Mouse (Mus musculus) forebrain, embryonic 13.5 days (tissue): ENCODE data around the gene Ska3. TPM values are rescaled to one million over a fixed set of nuclear protein-coding genes. Genes with fewer than 3 reads are reported as not detected.
A peak's percentile ranks its signal among the peaks of the same experiment; 100 is the strongest.

ENCODE experiments used
- ATAC-seq: fragments of 200-750 bp; cut with Nextera tagmentation; 2 replicates; pipeline ENCODE4 v1.8.0; 2017
- H3K27ac ChIP-seq: fragments of 300-500 bp; sonication (generic); 2 replicates; pipeline ENCODE4 v1.5.1; 2015; ENCODE audit warnings: inconsistent platforms, mild to moderate bottlenecking, moderate library complexity
- H3K27me3 ChIP-seq: fragments of 300-500 bp; sonication (generic); 2 replicates; pipeline ENCODE4 v1.6.1; 2015; ENCODE audit warnings: mild to moderate bottlenecking, inconsistent platforms
- H3K36me3 ChIP-seq: fragments of 300-500 bp; sonication (generic); 2 replicates; pipeline ENCODE4 v1.6.1; 2015; ENCODE audit warnings: mild to moderate bottlenecking, inconsistent platforms; ENCODE audit not compliant: poor library complexity, severe bottlenecking
- H3K4me1 ChIP-seq: fragments of 300-500 bp; sonication (generic); 2 replicates; pipeline ENCODE4 v1.6.1; 2015; ENCODE audit warnings: inconsistent platforms
- H3K4me2 ChIP-seq: fragments of 300-500 bp; sonication (generic); 2 replicates; pipeline ENCODE4 v1.6.1; 2015; ENCODE audit warnings: inconsistent platforms, mild to moderate bottlenecking, moderate library complexity
- H3K4me3 ChIP-seq: fragments of 300-500 bp; sonication (generic); 2 replicates; pipeline ENCODE4 v1.5.1; 2015; ENCODE audit warnings: mild to moderate bottlenecking, inconsistent platforms
- H3K9ac ChIP-seq: fragments of 300-500 bp; sonication (generic); 2 replicates; pipeline ENCODE4 v1.6.1; 2015; ENCODE audit warnings: mild to moderate bottlenecking, inconsistent platforms
- H3K9me3 ChIP-seq: fragments of 300-500 bp; sonication (generic); replicated peaks from 2 replicates; pipeline ENCODE4 v1.6.1; 2016; ENCODE audit warnings: inconsistent platforms
- WGBS: fragments of 180-500 bp; shearing (Covaris S2); methylation state at CpG from one replicate; pipeline ENCODE4 v1.1.7; 2015; 5-methylcytosine and 5-hydroxymethylcytosine counted together
- microRNA-seq: library from miRNA; unstranded; fragments of <30 nt; microRNA quantifications from one replicate; pipeline ENCODE4, GENCODE M21; 2016
- polyA plus RNA-seq: library from polyadenylated mRNA; unstranded; fragments of >200 nt; fragmentation: Nextera tagmentation; extraction: Ambion mirVana; gene quantifications from 2 replicates; pipeline ENCODE4 v1.2.1, GENCODE M21; 2015

The Ska3 gene
- polyA plus RNA-seq, 1 experiment from 2014 or later, result 34.8 TPM

DNA sequence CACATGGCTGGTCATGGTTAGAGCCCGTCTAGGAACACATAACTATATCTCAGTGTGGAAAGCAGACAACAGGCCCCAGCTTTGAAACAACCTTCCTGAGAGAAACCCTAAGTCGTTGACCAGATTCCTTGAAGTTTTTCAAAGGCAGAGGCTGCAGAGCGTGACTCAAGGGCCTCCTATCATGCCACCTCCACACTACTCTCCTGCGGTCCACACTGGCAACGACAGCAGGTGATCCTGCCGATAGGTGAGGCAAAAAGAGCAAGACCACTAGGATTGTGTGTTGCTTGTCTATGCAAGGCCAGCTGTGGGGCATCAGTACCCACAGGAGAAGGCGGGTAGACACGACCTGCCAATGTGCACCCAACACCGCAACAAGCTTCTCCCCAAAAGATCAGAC is 36.2 kb downstream of the Ska3 start:
- H3K36me3 ChIP-seq, result no peaks in the 10 kb centered on the region
- H3K9ac ChIP-seq, result no peak overlapping the region
- WGBS, result 92% methylated on average over 9 of the region's 9 CpGs
- no peak for ATAC-seq
- no peak overlapping the region for H3K4me3 ChIP-seq
- no peak overlapping the region for H3K4me2 ChIP-seq
- H3K9me3 ChIP-seq, result no peaks in the 10 kb centered on the region
- H3K27ac ChIP-seq, result no peak overlapping the region
- no peaks in the 10 kb centered on the region for H3K27me3 ChIP-seq
- no peaks in the 10 kb centered on the region for H3K4me1 ChIP-seq

DNA sequence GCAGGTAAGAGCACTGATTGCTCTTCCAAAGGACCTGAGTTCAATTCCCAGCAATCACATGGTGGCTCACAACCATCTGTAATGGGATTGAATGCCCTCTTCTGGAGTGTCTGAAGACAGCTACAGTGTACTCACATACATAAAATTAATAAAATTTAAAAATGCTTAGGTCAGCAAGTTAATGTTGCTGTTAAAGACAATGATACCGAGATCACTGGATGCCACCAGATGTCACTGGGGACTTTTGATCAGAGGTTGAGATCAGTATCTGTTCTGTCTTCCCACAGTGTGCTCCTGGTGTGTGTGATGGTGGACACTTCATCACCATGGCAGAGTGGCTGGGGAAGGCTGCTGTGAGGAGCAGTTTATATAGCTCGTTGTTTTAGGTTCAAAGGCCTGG is 36.7 kb downstream of the Ska3 start:
- Histone ChIP-seq H3K4me3 (no peak overlapping the region), H3K9ac (no peak overlapping the region), H3K36me3 (no peaks in the 10 kb centered on the region), H3K27me3 (no peaks in the 10 kb centered on the region), H3K9me3 (no peaks in the 10 kb centered on the region), H3K4me2 (no peak overlapping the region), H3K4me1 (no peaks in the 10 kb centered on the region), H3K27ac (no peak overlapping the region)
- ATAC-seq, result no peak
- WGBS, result 76% methylated on average over 2 of the region's 2 CpGs

DNA sequence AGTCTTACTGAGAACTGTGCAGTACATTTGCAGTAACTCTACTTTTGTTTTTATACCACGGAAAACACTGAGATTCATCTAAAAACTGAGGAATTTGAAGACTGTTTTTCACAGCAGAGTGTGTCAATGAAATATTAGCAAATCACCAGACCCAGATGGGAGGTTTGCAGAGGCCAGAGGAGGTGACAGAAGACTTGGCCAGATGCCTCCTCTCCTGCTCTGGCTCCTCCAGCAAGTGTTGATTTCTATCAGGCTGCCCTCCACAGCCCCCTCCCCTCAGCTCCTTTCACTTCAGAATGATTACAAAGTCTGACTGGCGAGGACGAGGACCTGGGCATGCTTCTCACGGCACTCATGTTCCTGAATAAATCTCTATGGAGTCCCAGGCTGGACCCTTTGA is 38.6 kb downstream of the Ska3 start:
- no peaks in the 10 kb centered on the region for H3K36me3 ChIP-seq
- H3K4me3 ChIP-seq, result no peak overlapping the region
- WGBS, result 67% methylated on average over 4 of the region's 4 CpGs
- no peaks in the 10 kb centered on the region for H3K27me3 ChIP-seq
- no peak overlapping the region for H3K9ac ChIP-seq
- no peak overlapping the region for H3K4me2 ChIP-seq
- H3K27ac ChIP-seq, result no peak overlapping the region
- H3K9me3 ChIP-seq, result no peaks in the 10 kb centered on the region
- H3K4me1 ChIP-seq, result no peaks in the 10 kb centered on the region
- no peak for ATAC-seq

DNA sequence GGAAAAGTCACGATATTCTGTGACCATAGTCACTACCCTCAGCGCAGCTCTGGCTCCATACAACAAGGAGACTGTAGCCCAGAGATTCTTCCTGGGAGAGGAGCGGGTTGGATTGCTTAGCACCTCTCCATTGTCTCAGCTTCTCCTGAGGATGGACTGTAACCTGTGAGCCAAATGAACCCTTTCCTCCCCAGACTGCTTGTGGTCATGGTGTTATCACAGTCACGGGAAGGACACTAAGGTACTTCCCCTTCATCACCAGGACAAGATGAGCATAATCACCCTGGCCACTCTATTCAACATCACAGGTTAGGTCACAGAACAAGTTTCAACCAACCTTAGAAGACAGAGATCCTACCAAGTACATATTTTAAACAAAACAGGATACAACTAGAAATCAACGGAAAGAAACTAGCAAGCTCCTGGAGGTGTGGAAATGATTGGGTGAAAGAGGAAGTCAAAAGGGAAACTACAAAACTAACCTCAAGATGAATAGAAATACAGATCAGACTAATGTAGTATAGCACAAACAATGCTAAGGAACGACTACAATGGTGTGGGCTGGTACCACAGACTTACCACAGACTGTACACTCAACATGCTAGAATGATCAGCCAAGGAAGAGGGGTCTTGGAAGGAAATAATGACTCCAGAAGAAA is 53.7 kb downstream of the Ska3 start:
- no peak for ATAC-seq
- H3K4me2 ChIP-seq, result no peak overlapping the region
- no peaks in the 10 kb centered on the region for H3K27me3 ChIP-seq
- H3K9me3 ChIP-seq, result no peaks in the 10 kb centered on the region
- no peaks in the 10 kb centered on the region for H3K4me1 ChIP-seq
- H3K9ac ChIP-seq, result no peak overlapping the region
- WGBS, result 88% methylated on average over 6 of the region's 6 CpGs
- no peak overlapping the region for H3K4me3 ChIP-seq
- H3K27ac ChIP-seq, result no peak overlapping the region
- H3K36me3 ChIP-seq, result no peaks in the 10 kb centered on the region

DNA sequence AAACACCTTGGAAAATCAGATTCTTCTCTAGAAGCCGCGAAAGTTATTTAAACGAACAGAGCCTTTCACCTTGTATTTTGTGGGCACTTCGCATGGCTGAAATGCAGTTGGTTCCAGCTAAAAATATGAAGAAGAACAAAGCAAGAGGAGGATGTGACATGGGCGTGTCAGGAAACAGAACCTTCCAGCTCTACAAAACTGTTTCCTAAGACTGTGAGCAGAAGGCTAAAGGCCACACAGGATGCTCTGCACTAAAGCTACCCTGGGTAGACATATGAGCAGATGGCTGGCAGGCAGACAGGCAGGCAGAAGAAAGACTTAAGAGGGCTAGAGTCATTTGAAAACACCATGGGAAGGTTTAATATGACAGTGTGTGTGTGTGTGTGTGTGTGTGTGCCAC is 56.9 kb downstream of the Ska3 start:
- Histone ChIP-seq H3K4me2 (no peak overlapping the region), H3K4me3 (no peak overlapping the region), H3K4me1 (no peaks in the 10 kb centered on the region), H3K9me3 (no peaks in the 10 kb centered on the region), H3K9ac (no peak overlapping the region), H3K36me3 (no peaks in the 10 kb centered on the region), H3K27me3 (0 out of 2 replicates have a peak, but pooled peaks cover 4% of the 10 kb centered on the region), H3K27ac (no peak overlapping the region)
- ATAC-seq, result no peak
- WGBS, result 97% methylated on average over 5 of the region's 5 CpGs

DNA sequence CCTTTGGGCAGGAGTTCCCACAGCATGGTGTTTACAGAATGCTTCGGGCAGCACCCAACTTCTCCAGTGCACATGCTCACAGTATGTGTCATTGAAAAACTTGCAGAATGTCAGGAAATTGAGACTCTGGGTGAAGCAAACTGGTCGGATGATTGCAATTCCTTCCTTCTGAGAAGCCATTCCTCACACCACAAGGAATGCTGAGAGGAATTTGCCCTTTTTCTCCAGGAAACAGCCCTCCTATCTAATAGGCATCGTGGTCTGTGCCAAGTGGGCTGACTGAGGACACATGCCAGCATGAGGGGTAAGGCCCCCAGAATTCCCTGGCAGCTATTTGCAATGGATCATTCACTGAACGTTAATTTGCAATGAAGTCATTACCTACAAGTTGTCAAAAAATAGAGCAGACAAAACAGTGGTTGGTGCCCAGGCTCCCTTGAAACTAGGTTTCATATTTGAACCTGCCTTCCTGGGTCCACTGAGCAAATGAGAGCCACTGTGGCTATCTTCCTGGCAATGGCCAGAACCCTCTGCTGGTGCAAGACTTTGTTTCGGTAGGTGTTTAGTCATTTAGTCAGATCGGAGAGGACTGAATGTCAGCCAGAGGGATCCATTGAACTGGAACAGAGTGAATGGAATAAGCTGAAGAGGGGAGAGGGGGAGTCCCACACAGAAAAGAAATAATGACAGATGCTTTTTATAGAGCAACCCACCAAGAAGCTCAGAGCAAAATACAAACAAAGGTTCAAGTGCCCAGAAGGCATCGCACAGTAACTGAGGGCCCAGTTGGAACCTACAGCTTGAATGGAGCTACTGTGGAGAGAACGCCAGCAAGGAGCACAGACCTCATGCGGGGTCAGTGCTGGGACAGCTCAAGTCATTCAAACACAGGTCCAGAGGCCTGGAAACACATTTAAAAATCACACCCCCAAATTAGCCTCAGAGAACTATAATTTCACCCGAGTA is 65.3 kb downstream of the Ska3 start:
- 0 out of 2 replicates have a peak, but pooled peaks have one; percentile 36 for ATAC-seq

DNA sequence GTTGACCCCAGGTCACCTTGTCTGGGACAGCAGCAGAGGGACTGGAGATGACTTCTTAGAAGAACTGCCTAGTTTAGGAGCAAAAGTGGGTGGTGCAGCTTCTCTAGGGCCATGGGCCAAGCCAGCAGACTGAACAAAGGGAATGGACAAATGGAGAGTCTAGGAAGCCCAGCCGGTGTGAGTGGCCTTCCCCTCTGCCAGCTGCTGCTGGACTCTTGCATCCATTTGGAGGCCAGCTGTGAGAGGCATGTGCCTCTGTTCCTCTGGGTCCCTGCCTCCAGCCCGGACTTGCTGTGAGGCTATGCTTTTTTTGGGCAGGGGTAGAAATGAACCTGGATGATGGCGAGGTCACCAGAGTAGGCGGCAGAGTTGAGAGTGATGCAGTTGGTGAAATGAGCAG is 67.7 kb downstream of the Ska3 start, which contains the start of gene Lats2:
TSS of gene Lats2 (minus strand) at position 152 of the 400 bp plus-strand sequence.
- Histone ChIP-seq H3K9ac (no peak within 1 kb of the TSS), H3K36me3 (no peaks in the 10 kb centered on the region), H3K9me3 (no peaks in the 10 kb centered on the region), H3K4me3 (no peak within 1 kb of the TSS), H3K27ac (no peak within 1 kb of the TSS), H3K27me3 (no peaks in the 10 kb centered on the region), H3K4me2 (no peak within 1 kb of the TSS), H3K4me1 (peaks cover 7% of the 10 kb centered on the region)
- no peak for ATAC-seq
- 92% methylated on average over 4 of the region's 4 CpGs for WGBS

More for the DNA sequence above, 65.3 kb downstream of the Ska3 start:
- Histone ChIP-seq H3K4me2 (no peak overlapping the region), H3K27me3 (no peaks in the 10 kb centered on the region), H3K27ac (no peak overlapping the region), H3K4me3 (no peak overlapping the region), H3K9ac (no peak overlapping the region), H3K9me3 (no peaks in the 10 kb centered on the region), H3K36me3 (no peaks in the 10 kb centered on the region), H3K4me1 (peaks cover 7% of the 10 kb centered on the region)
- WGBS, result 39% methylated on average over 10 of the region's 10 CpGs

Small RNA genes lying within 50 kb of the gene (microRNA-seq; reads per million reads assigned to microRNA genes)
- gene Mir3077, result not detected

Other genes with a start within 250 kb of the Ska3 start
- 19.3 and 21.8 TPM in 2 replicates for gene Xpo4, start 160.8 kb downstream of the Ska3 start, polyA plus RNA-seq
- not detected in 2 replicates for gene Gm49361, start 80.1 kb downstream of the Ska3 start, polyA plus RNA-seq
- 7.8 and 8.3 TPM in 2 replicates for gene Lats2, start 67.8 kb downstream of the Ska3 start, polyA plus RNA-seq
- 24.1 and 24.5 TPM in 2 replicates for gene Sap18, start 28.0 kb downstream of the Ska3 start, polyA plus RNA-seq
- 151 and 152 TPM in 2 replicates for gene Mrpl57, start within 50 bp of the Ska3 start, polyA plus RNA-seq
- 54.2 and 55.1 TPM in 2 replicates for gene Zdhhc20, start 64.1 kb upstream of the Ska3 start, polyA plus RNA-seq
- 64.2 and 69.1 TPM in 2 replicates for gene Micu2, start 173.1 kb upstream of the Ska3 start, polyA plus RNA-seq
- gene Fgf9, start 244.4 kb upstream of the Ska3 start, polyA plus RNA-seq, result 3.3 and 4.3 TPM in 2 replicates